Mouse (Mus musculus) lung, adult 2 months (tissue): ENCODE measurements around the gene Map7d3.

Experiments used
- CTCF ChIP-seq: fragments of 200-500 bp; IDR thresholded peaks from 2 replicates; pipeline ENCODE4 v1.5.1; 2011; ENCODE audit warnings: mild to moderate bottlenecking, low read length, control low read depth; ENCODE audit not compliant: insufficient read depth
- POLR2A ChIP-seq: fragments of 200-500 bp; IDR thresholded peaks from 2 replicates; pipeline ENCODE4 v1.6.1; 2011; ENCODE audit warnings: low read depth, mild to moderate bottlenecking, control low read depth, low read length, borderline replicate concordance; ENCODE audit errors: extremely low read depth

- no peak for TF ChIP-seq POLR2A
- TF ChIP-seq CTCF, result no peak
Measured at GRCm38 (mm10) chrX:56771751-56772150, 50.4 kb downstream of the Map7d3 start.
